Mouse (Mus musculus): ENCODE data around the gene Pecam1. TPM values are rescaled to one million over a fixed set of nuclear protein-coding genes. Genes with fewer than 3 reads are reported as not detected.

The Pecam1 gene
- total and polyA plus RNA-seq, 3 experiments, result 0.93 TPM; not detected in 2

DNA sequence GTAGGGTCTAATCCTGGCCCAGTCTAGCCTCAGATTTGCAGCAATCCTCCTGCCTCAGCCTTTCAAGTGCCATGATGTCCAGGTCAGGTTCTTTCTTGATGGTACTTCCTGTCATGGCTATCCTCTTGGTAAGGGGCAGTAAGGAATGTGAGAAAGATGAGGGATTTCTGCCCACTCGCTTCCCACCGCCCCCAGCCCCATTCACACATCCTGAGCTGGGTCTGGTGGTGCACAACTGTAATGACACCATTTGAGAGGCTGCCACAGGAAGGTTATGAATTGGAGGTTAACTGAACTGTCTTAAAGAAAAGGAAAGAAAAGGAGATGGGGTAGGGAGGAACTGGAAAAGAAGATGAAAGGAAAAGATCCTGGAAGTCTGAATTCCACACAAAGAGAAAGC is 84.6 kb downstream of the Pecam1 start:
- no peaks in the 10 kb centered on the region for H3K9me3 ChIP-seq (replicated peaks)
- H3K4me3 ChIP-seq (ENCODE audit: low read depth, low read length), result no peak overlapping the region
- no peak for ATAC-seq (ENCODE audit: extremely low read depth, insufficient number of reproducible peaks, low FRiP score, poor library complexity, severe bottlenecking)
- no peaks in the 10 kb centered on the region for H3K36me3 ChIP-seq (replicated peaks)
- TF ChIP-seq GATA1 (IDR thresholded peaks at IDR 0.05; ENCODE audit: borderline replicate concordance, low read length) (no peak), POLR2AphosphoS5 (IDR thresholded peaks at IDR 0.05; ENCODE audit: insufficient replicate concordance, low read depth, low read length) (no peak)
- H3K27me3 ChIP-seq (ENCODE audit: insufficient read depth, low read length), result peaks cover 26% of the 10 kb centered on the region
- no peak for DNase-seq (ENCODE audit: low spot score)
- H3K4me1 ChIP-seq (ENCODE audit: insufficient read depth, low read depth, low read length), result no peaks in the 10 kb centered on the region

- Histone ChIP-seq H3K9me3 (replicated peaks) (no peaks in the 10 kb centered on the region), H3K4me1 (ENCODE audit: insufficient read depth, low read depth, low read length) (peaks cover 4% of the 10 kb centered on the region), H3K36me3 (replicated peaks) (no peaks in the 10 kb centered on the region), H3K27me3 (ENCODE audit: insufficient read depth, low read length) (peaks cover 25% of the 10 kb centered on the region), H3K4me3 (ENCODE audit: low read depth, low read length) (no peak overlapping the region)
- DNase-seq (ENCODE audit: low spot score) (no peak), ATAC-seq (ENCODE audit: extremely low read depth, insufficient number of reproducible peaks, low FRiP score, poor library complexity, severe bottlenecking) (no peak)
- TF ChIP-seq TAL1 (conservative IDR thresholded peaks at IDR 0.05; ENCODE audit: low read depth, low read length), result no peak
- no peak for TF ChIP-seq GATA1 (IDR thresholded peaks at IDR 0.05; ENCODE audit: borderline replicate concordance, low read length)
- no peak for TF ChIP-seq GATA2 (IDR thresholded peaks at IDR 0.05; ENCODE audit: borderline replicate concordance, low read depth, low read length)
- no peak for TF ChIP-seq POLR2AphosphoS5 (IDR thresholded peaks at IDR 0.05; ENCODE audit: insufficient replicate concordance, low read depth, low read length)
- no peak for TF ChIP-seq CTCF (IDR thresholded peaks at IDR 0.05; ENCODE audit: low read depth, low read length)
Observed at GRCm38 (mm10) chr11:106665328-106665727, 85.1 kb downstream of the Pecam1 start.

DNA sequence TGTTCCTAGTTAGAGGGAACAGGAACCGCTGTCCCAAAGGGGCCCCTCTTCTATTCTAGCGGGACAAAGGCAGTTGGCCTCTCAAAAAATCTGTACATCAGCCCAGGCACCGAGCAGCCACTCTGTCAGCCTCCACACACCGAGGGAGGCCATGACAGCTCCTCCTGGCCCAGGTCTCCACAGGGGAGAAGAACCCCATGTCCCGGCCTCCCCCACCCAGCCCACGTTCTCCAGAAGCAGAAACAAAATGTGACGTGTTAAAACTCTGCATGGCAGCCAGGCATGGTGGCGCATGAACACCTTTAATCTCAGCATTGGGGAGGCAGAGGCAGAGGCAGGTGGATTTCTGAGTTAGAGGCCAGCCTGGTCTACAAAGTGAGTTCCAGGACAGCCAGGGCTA is 85.7 kb downstream of the Pecam1 start:
- no peaks in the 10 kb centered on the region for H3K36me3 ChIP-seq (replicated peaks)
- H3K27me3 ChIP-seq (ENCODE audit: insufficient read depth, low read length), result peaks cover 22% of the 10 kb centered on the region
- peaks cover 5% of the 10 kb centered on the region for H3K4me1 ChIP-seq (ENCODE audit: insufficient read depth, low read depth, low read length)
- TF ChIP-seq GATA1 (IDR thresholded peaks at IDR 0.05; ENCODE audit: borderline replicate concordance, low read length) (no peak), TAL1 (conservative IDR thresholded peaks at IDR 0.05; ENCODE audit: low read depth, low read length) (no peak), CTCF (IDR thresholded peaks at IDR 0.05; ENCODE audit: low read depth, low read length) (no peak), POLR2AphosphoS5 (IDR thresholded peaks at IDR 0.05; ENCODE audit: insufficient replicate concordance, low read depth, low read length) (no peak), GATA2 (IDR thresholded peaks at IDR 0.05; ENCODE audit: borderline replicate concordance, low read depth, low read length) (no peak)
- DNase-seq (ENCODE audit: low spot score) (no peak), ATAC-seq (ENCODE audit: extremely low read depth, insufficient number of reproducible peaks, low FRiP score, poor library complexity, severe bottlenecking) (no peak)
- no peaks in the 10 kb centered on the region for H3K9me3 ChIP-seq (replicated peaks)
- H3K4me3 ChIP-seq (ENCODE audit: low read depth, low read length), result no peak overlapping the region

DNA sequence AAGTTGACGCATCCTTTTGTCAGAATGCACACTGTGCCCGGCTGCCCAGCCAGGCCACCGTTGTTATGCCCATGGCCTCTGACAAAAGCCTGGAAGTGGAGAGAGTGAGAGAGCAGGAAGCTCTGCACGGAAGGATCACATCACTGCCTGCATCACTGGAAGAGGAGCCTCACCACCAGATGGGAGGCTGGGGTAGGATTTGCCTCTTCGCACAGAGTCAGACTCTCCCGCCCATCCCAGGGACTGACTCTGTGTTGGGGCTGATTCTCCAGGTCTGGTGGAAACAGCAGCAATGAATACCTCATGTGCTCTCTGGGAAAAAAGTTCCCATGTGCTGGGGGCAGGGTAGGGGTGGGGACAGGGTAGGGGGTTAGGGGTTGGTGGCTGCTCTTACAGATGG is 86.6 kb downstream of the Pecam1 start:
- no peaks in the 10 kb centered on the region for H3K9me3 ChIP-seq (replicated peaks)
- ATAC-seq (ENCODE audit: extremely low read depth, insufficient number of reproducible peaks, low FRiP score, poor library complexity, severe bottlenecking) (no peak), DNase-seq (ENCODE audit: low spot score) (no peak)
- H3K27me3 ChIP-seq (ENCODE audit: insufficient read depth, low read length), result peaks cover 14% of the 10 kb centered on the region
- H3K4me1 ChIP-seq (ENCODE audit: insufficient read depth, low read depth, low read length), result peaks cover 5% of the 10 kb centered on the region
- no peak overlapping the region for H3K4me3 ChIP-seq (ENCODE audit: low read depth, low read length)
- H3K36me3 ChIP-seq (replicated peaks), result no peaks in the 10 kb centered on the region
- no peak for TF ChIP-seq POLR2AphosphoS5 (IDR thresholded peaks at IDR 0.05; ENCODE audit: insufficient replicate concordance, low read depth, low read length)
- no peak for TF ChIP-seq GATA1 (IDR thresholded peaks at IDR 0.05; ENCODE audit: borderline replicate concordance, low read length)
- TF ChIP-seq CTCF (IDR thresholded peaks at IDR 0.05; ENCODE audit: low read depth, low read length), result no peak
- TF ChIP-seq GATA2 (IDR thresholded peaks at IDR 0.05; ENCODE audit: borderline replicate concordance, low read depth, low read length), result no peak
- TF ChIP-seq TAL1 (conservative IDR thresholded peaks at IDR 0.05; ENCODE audit: low read depth, low read length), result no peak

GRCm38 (mm10) chr11:106662634-106663407 is 87.6 kb downstream of the Pecam1 start:
- H3K4me3 ChIP-seq (ENCODE audit: low read depth, low read length), result no peak overlapping the region
- peaks cover 15% of the 10 kb centered on the region for H3K27me3 ChIP-seq (ENCODE audit: insufficient read depth, low read length)
- DNase-seq (ENCODE audit: low spot score) (no peak), ATAC-seq (ENCODE audit: extremely low read depth, insufficient number of reproducible peaks, low FRiP score, poor library complexity, severe bottlenecking) (no peak)
- H3K4me1 ChIP-seq (ENCODE audit: insufficient read depth, low read depth, low read length), result peaks cover 5% of the 10 kb centered on the region
- no peak for TF ChIP-seq POLR2AphosphoS5 (IDR thresholded peaks at IDR 0.05; ENCODE audit: insufficient replicate concordance, low read depth, low read length)
- no peak for TF ChIP-seq TAL1 (conservative IDR thresholded peaks at IDR 0.05; ENCODE audit: low read depth, low read length)
- no peak for TF ChIP-seq GATA1 (IDR thresholded peaks at IDR 0.05; ENCODE audit: borderline replicate concordance, low read length)
- no peak for TF ChIP-seq CTCF (IDR thresholded peaks at IDR 0.05; ENCODE audit: low read depth, low read length)
- no peak for TF ChIP-seq GATA2 (IDR thresholded peaks at IDR 0.05; ENCODE audit: borderline replicate concordance, low read depth, low read length)
- no peaks in the 10 kb centered on the region for H3K9me3 ChIP-seq (replicated peaks)
- no peaks in the 10 kb centered on the region for H3K36me3 ChIP-seq (replicated peaks)

DNA sequence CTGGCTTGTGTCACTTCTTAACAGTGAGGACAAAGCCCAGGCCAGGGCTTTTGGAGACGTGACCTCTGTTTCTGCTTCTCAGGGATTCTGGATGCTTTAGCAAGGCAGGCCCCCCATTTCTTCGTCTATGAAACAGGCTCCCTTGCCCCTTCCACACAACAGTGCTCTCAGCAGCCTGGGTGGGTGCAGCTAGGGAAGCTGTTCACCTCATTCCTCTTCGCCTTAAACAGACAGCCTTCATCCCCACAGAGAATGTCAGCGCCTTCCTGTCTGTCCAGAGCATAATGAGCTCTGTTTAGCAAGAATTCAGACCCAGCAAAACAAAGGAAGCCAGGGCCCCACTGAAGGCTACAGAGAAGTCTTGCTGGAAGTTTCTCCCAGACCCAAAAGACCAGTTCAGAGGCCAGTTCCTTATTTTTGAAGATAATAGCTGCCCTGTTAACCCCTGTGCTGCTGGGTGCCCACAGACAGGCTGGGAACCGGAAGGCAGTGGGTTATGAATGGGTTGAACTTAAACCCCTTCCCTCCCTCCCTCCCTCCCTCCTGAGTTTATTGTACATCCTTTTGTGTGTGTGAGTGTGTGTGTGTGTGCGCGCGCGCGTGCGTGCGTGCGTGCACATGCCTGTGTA is 89.9 kb downstream of the Pecam1 start:
- no peak overlapping the region for H3K4me3 ChIP-seq (ENCODE audit: low read depth, low read length)
- H3K9me3 ChIP-seq (replicated peaks), result no peaks in the 10 kb centered on the region
- peaks cover 14% of the 10 kb centered on the region for H3K27me3 ChIP-seq (ENCODE audit: insufficient read depth, low read length)
- H3K36me3 ChIP-seq (replicated peaks), result no peaks in the 10 kb centered on the region
- H3K4me1 ChIP-seq (ENCODE audit: insufficient read depth, low read depth, low read length), result peaks cover 5% of the 10 kb centered on the region
- TF ChIP-seq GATA1 (IDR thresholded peaks at IDR 0.05; ENCODE audit: borderline replicate concordance, low read length) (no peak), POLR2AphosphoS5 (IDR thresholded peaks at IDR 0.05; ENCODE audit: insufficient replicate concordance, low read depth, low read length) (no peak), TAL1 (conservative IDR thresholded peaks at IDR 0.05; ENCODE audit: low read depth, low read length) (no peak), CTCF (IDR thresholded peaks at IDR 0.05; ENCODE audit: low read depth, low read length) (no peak)
- no peak for DNase-seq (ENCODE audit: low spot score)
- ATAC-seq (ENCODE audit: extremely low read depth, insufficient number of reproducible peaks, low FRiP score, poor library complexity, severe bottlenecking), result no peak

Data from G1E (cell line).